Mouse (Mus musculus) kidney, adult 8-10 months (tissue): Measurements from ENCODE around the gene Opa3.
"Not testable (repeated sequence)": the region's sequence is repeated elsewhere in the genome, so short reads cannot be mapped to it uniquely, and the experiment has no call there.

ENCODE experiments used
- DNase-seq, 2 experiments: peaks; one replicate each; pipeline ENCODE4 v3.0.0; 2022

Opa3 gene

GRCm38 (mm10) chr7:19252078-19252477 is 23.9 kb downstream of the Opa3 start:
- DNase-seq: no peak

- no peak for DNase-seq
These were observed 25.3 kb downstream of the Opa3 start for GRCm38 (mm10) chr7:19253437-19253836.

GRCm38 (mm10) chr7:19255395-19255794 is 27.3 kb downstream of the Opa3 start:
- no peak for DNase-seq

GRCm38 (mm10) chr7:19256567-19256966 is 28.4 kb downstream of the Opa3 start:
- DNase-seq: no peak

GRCm38 (mm10) chr7:19257390-19258022 is 29.4 kb downstream of the Opa3 start:
- DNase-seq: peak; percentile 75

- no peak for DNase-seq
These were observed 30.2 kb downstream of the Opa3 start for GRCm38 (mm10) chr7:19258336-19258735.

- no peak for DNase-seq
These were observed 37.0 kb downstream of the Opa3 start for GRCm38 (mm10) chr7:19265147-19265546.

GRCm38 (mm10) chr7:19265928-19266822 is 38.0 kb downstream of the Opa3 start:
- DNase-seq: no peak

GRCm38 (mm10) chr7:19267051-19267450 is 38.9 kb downstream of the Opa3 start:
- DNase-seq: no peak

- DNase-seq: no peak
These were observed 41.0 kb downstream of the Opa3 start for GRCm38 (mm10) chr7:19268993-19269681.

GRCm38 (mm10) chr7:19269721-19270441 is 41.7 kb downstream of the Opa3 start:
- DNase-seq: peak; percentile 58 to 71

GRCm38 (mm10) chr7:19270509-19271237 is 42.5 kb downstream of the Opa3 start:
- DNase-seq: no peak

GRCm38 (mm10) chr7:19271238-19272172 is 43.4 kb downstream of the Opa3 start, which contains the start of gene Vasp:
Gene Vasp (minus strand): TSS chr7:19271817.
- peak; percentile 86 to 91 for DNase-seq

- peak; percentile 78 to 86 for DNase-seq
These were observed 44.1 kb downstream of the Opa3 start for GRCm38 (mm10) chr7:19272173-19272764.

GRCm38 (mm10) chr7:19276253-19276652 is 48.1 kb downstream of the Opa3 start:
- DNase-seq: no peak

- DNase-seq: no peak
These were observed 50.9 kb downstream of the Opa3 start for GRCm38 (mm10) chr7:19279052-19279451.

- DNase-seq: no peak
These were observed 51.5 kb downstream of the Opa3 start, which contains the start of gene Ppm1n for GRCm38 (mm10) chr7:19279581-19280114. Gene Ppm1n (minus strand): TSS chr7:19280064.

GRCm38 (mm10) chr7:19281680-19282304 is 53.7 kb downstream of the Opa3 start:
- not testable (repeated sequence) for DNase-seq

- peak; percentile 67 to 77 for DNase-seq
These were observed 54.3 kb downstream of the Opa3 start, which contains the start of gene Rtn2 for GRCm38 (mm10) chr7:19282385-19282784. Gene Rtn2 (plus strand): TSS chr7:19282624.
